Mouse (Mus musculus) bone marrow, adult 2 months (tissue): ENCODE measurements around the gene Cpox.

Experiments used
- CTCF ChIP-seq: fragments of 200-500 bp; IDR thresholded peaks from 2 replicates; pipeline ENCODE4 v1.5.1; 2011; ENCODE audit warnings: low read length, control low read depth; ENCODE audit not compliant: control insufficient read depth, insufficient read depth
- POLR2A ChIP-seq: fragments of 200-500 bp; IDR thresholded peaks from 2 replicates; pipeline ENCODE4 v1.6.1; 2011; ENCODE audit warnings: low read depth, mild to moderate bottlenecking, control low read depth, low read length, borderline replicate concordance; ENCODE audit not compliant: control insufficient read depth

DNA sequence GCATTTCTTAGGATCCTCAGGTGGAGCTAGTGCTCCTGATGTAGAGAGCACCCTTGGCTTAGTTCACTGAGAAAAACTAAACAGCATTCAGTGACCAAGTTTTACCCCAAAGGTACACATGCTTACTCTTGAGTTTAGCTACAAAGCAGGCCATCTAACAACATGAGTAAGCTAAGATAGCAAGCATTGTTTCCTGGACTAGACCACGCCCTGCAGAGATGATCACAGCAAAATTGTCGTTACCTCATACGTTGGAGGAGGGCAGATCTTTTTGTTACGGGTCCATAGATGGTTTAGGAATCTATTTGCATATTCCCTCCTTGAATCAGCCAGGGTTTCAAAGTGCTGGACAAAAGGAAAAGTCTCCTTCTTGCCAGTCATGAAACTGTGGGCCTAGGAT is 32.6 kb upstream of the Cpox start:
- no peak for TF ChIP-seq CTCF
- no peak for TF ChIP-seq POLR2A
